Mouse (Mus musculus) left cerebral cortex, adult 2 months (tissue): ENCODE measurements around the gene Cxcl2. TPM values are rescaled to one million over a fixed set of nuclear protein-coding genes. Genes with fewer than 3 reads are reported as not detected.

ENCODE experiments used
- DNase-seq, 2 experiments: peaks; one replicate each; pipeline ENCODE4 v3.0.0; 2021 to 2022; ENCODE audit warnings: low spot score in 2 of 2, mixed read lengths in 1 of 2; ENCODE audit errors: extremely low spot score in 1 of 2
- H3K27ac ChIP-seq: fragments of 200-600 bp; 2 replicates; pipeline ENCODE4 v1.8.1; 2022
- H3K4me3 ChIP-seq: fragments of 200-600 bp; 2 replicates; pipeline ENCODE4 v1.8.1; 2022
- CTCF ChIP-seq: fragments of 200-600 bp; IDR thresholded peaks from 2 replicates; pipeline ENCODE4 v1.8.1; 2022; ENCODE audit warnings: antibody characterized with exemption, mild to moderate bottlenecking, moderate library complexity
- intact Hi-C: fragments of 180-260 bp; cut with DNase I; formaldehyde crosslinking; loops from one replicate; pipeline ENCODE4 v1.15.1; 2025
- total RNA-seq, 2 experiments: library from RNA; stranded (reverse); gene quantifications; 2 replicates each; pipeline ENCODE4 v1.2.3; 2021

The Cxcl2 gene
- total RNA-seq, 2 experiments from 2014 or later = not detected

- Histone ChIP-seq H3K27ac (no peak overlapping the region), H3K4me3 (no peak overlapping the region)
- no peak for DNase-seq
- no peak for TF ChIP-seq CTCF
- intact Hi-C loops = loop anchor here (10.0 kb wide), 3 partner anchors 295 to 695 kb away; no protein-coding TSS in a partner anchor
Observed at GRCm38 (mm10) chr5:90900147-90900546, 3.5 kb upstream of the Cxcl2 start.

- intact Hi-C loops = loop anchor here (10.0 kb wide), 3 partner anchors 296 to 696 kb away; no protein-coding TSS in a partner anchor
Observed at GRCm38 (mm10) chr5:90900688-90901087, 3.0 kb upstream of the Cxcl2 start.

GRCm38 (mm10) chr5:90902380-90903260, 1.1 kb upstream of the Cxcl2 start:
- intact Hi-C loops = loop anchor here (10.0 kb wide), 3 partner anchors 298 to 698 kb away; no protein-coding TSS in a partner anchor
- Histone ChIP-seq H3K4me3 (no peak overlapping the region), H3K27ac (no peak overlapping the region)
- no peak for DNase-seq
- TF ChIP-seq CTCF = peak; percentile 7

More at GRCm38 (mm10) chr5:90900688-90901087, 3.0 kb upstream of the Cxcl2 start:
- TF ChIP-seq CTCF = no peak
- Histone ChIP-seq H3K27ac (no peak overlapping the region), H3K4me3 (no peak overlapping the region)
- DNase-seq = no peak

- H3K4me3 ChIP-seq = no peak overlapping the region
- peak; percentile 75 for TF ChIP-seq CTCF
- peak; percentile 52 to 70 for DNase-seq
- no peak overlapping the region for H3K27ac ChIP-seq
- intact Hi-C loops = loop anchor here (2.0 to 10.0 kb wide), 4 partner anchors 248 to 704 kb away; no protein-coding TSS in a partner anchor
Observed at GRCm38 (mm10) chr5:90908983-90909382, 5.3 kb downstream of the Cxcl2 start.

- DNase-seq = no peak
- no peak overlapping the region for H3K4me3 ChIP-seq
- TF ChIP-seq CTCF = no peak
- H3K27ac ChIP-seq = no peak overlapping the region
- intact Hi-C loops = no loop called here
Observed at GRCm38 (mm10) chr5:90919495-90919894, 15.8 kb downstream of the Cxcl2 start.

GRCm38 (mm10) chr5:90922958-90923357, 19.3 kb downstream of the Cxcl2 start:
- DNase-seq = no peak
- Histone ChIP-seq H3K27ac (no peak overlapping the region), H3K4me3 (no peak overlapping the region)
- intact Hi-C loops = no loop called here
- TF ChIP-seq CTCF = no peak

GRCm38 (mm10) chr5:90930546-90930945, 26.9 kb downstream of the Cxcl2 start:
- H3K27ac ChIP-seq = peak overlapping the region; percentile 84
- no peak for DNase-seq
- H3K4me3 ChIP-seq = peak overlapping the region; percentile 67
- TF ChIP-seq CTCF = no peak
- intact Hi-C loops = loop anchor here (10.0 kb wide), 1 partner anchor 706 kb away; the partner anchor contains the start of gene Cox18

GRCm38 (mm10) chr5:90930971-90931851, 27.5 kb downstream of the Cxcl2 start, which contains the start of gene Mthfd2l:
Gene Mthfd2l (plus strand): TSS chr5:90931117.
- peak; percentile 77 for DNase-seq
- peak; percentile 71 for TF ChIP-seq CTCF
- peak within 1 kb of the TSS; percentile 84 for H3K27ac ChIP-seq
- peak within 1 kb of the TSS; percentile 67 for H3K4me3 ChIP-seq
- intact Hi-C loops = loop anchor here (10.0 kb wide), 1 partner anchor 706 kb away; the partner anchor contains the start of gene Cox18

GRCm38 (mm10) chr5:90931911-90932310, 28.2 kb downstream of the Cxcl2 start:
- H3K27ac ChIP-seq = peak overlapping the region; percentile 84
- TF ChIP-seq CTCF = no peak
- peak overlapping the region; percentile 67 for H3K4me3 ChIP-seq
- intact Hi-C loops = loop anchor here (10.0 kb wide), 1 partner anchor 707 kb away; the partner anchor contains the start of gene Cox18
- no peak for DNase-seq

- no peak for TF ChIP-seq CTCF
- no peak overlapping the region for H3K4me3 ChIP-seq
- DNase-seq = no peak
- H3K27ac ChIP-seq = no peak overlapping the region
- intact Hi-C loops = loop anchor here (10.0 kb wide), 1 partner anchor 712 kb away; the partner anchor contains the start of gene Cox18
Observed at GRCm38 (mm10) chr5:90936706-90937105, 33.0 kb downstream of the Cxcl2 start.

GRCm38 (mm10) chr5:90945453-90945852, 41.8 kb downstream of the Cxcl2 start:
- no peak overlapping the region for H3K4me3 ChIP-seq
- no peak for TF ChIP-seq CTCF
- no peak for DNase-seq
- no peak overlapping the region for H3K27ac ChIP-seq
- intact Hi-C loops = no loop called here
